28 mouse cellular contexts compared by ENCODE assay signal in the genomic region with DNA sequence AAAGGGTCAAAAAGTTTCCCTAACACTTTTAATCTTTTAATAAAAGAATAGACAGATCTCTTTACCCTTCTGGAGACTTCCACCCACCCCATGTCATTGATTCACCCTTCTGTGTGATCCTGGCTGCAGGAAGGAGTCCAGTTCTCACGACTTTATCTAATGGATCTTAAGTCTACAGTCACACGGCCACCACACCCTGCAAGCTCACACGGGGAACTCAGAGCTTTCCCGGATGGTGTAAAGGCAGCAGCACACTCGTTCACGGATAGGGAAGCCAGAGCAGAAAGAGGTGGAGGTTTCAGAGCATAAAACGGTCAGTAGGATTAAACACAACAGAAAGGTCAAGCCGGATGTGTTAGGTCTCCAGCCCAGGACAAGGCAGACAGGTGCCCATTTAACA. TPM values are rescaled to one million over a fixed set of nuclear protein-coding genes. Genes with fewer than 3 reads are reported as not detected.
DNase-seq lines count a peak whose midpoint lies in the region; ATAC-seq and TF ChIP-seq lines count a peak whose summit lies in the region.
"Had no signal": no experiment of that assay in that cellular context is flagged by ENCODE, and none has a peak within 500 bp of the region (broad histone marks: within the 10 kb centered on the region; RNA-seq: fewer than 3 reads in every experiment).

No protein-coding gene starts in this region.

- DNase-seq in urinary bladder, postnatal 14 days (ENCODE audit: low spot score) = peak; percentile 45
- DNase-seq in urinary bladder, postnatal 10 days (ENCODE audit: low spot score) = no peak
- DNase-seq in yolk sac, embryonic 10.5 days (ENCODE audit: low spot score) = peak; percentile 51
- no peak for DNase-seq in ovary, postnatal 14 days (ENCODE audit: low spot score)
- DNase-seq: adrenal gland, postnatal 10 days; adrenal gland, postnatal 36 days; cerebellum, adult 18-20 months; cerebellum, adult 9-10 months; cerebellum, postnatal 14 days; gastrocnemius, postnatal 36 days; heart, postnatal 10 days; heart, postnatal 36 days had no signal

- no peak overlapping the region for H3K9ac ChIP-seq in intestine, postnatal 0 days (ENCODE audit: low read depth, low read length)
- H3K9ac ChIP-seq in stomach, embryonic 15.5 days = no peak overlapping the region
- no peak overlapping the region for H3K9ac ChIP-seq in hindbrain, embryonic 16.5 days (ENCODE audit: low read depth, low read length)
- H3K9ac ChIP-seq: forebrain, embryonic 13.5 days; heart, embryonic 15.5 days; hindbrain, embryonic 14.5 days had no signal

- H3K4me2 ChIP-seq in intestine, postnatal 0 days (replicated peaks; ENCODE audit: low read depth) = peak overlapping the region; percentile 51
- peak overlapping the region; percentile 9; the same call in 1 of the 2 replicates for H3K4me2 ChIP-seq in stomach, embryonic 15.5 days
- no peak overlapping the region for H3K4me2 ChIP-seq in hindbrain, embryonic 16.5 days (ENCODE audit: low read length)
- H3K4me2 ChIP-seq: forebrain, embryonic 13.5 days; heart, embryonic 11.5 days; heart, embryonic 15.5 days; hindbrain, embryonic 14.5 days had no signal

- peak overlapping the region; percentile 70 for H3K27ac ChIP-seq in intestine, postnatal 0 days (ENCODE audit: low read depth, low read length)
- peak overlapping the region; percentile 18; the same call in 1 of the 2 replicates for H3K27ac ChIP-seq in stomach, embryonic 15.5 days
- H3K27ac ChIP-seq in hindbrain, embryonic 16.5 days (ENCODE audit: low read depth, low read length) = no peak overlapping the region
- H3K27ac ChIP-seq: forebrain, embryonic 10.5 days; forebrain, embryonic 13.5 days; heart, embryonic 15.5 days; hindbrain, embryonic 10.5 days; hindbrain, embryonic 14.5 days had no signal

- H3K4me3 ChIP-seq in intestine, postnatal 0 days (ENCODE audit: low read depth, low read length) = 0 out of 2 replicates have a peak overlapping the region, but pooled peaks have one; percentile 11
- H3K4me3 ChIP-seq in stomach, embryonic 15.5 days (replicated peaks) = no peak overlapping the region
- no peak overlapping the region for H3K4me3 ChIP-seq in hindbrain, embryonic 16.5 days (ENCODE audit: low read length)
- H3K4me3 ChIP-seq: forebrain, embryonic 10.5 days; forebrain, embryonic 13.5 days; heart, embryonic 15.5 days; hindbrain, embryonic 10.5 days had no signal

- 0 out of 2 replicates have a peak, but pooled peaks cover 2% of the 10 kb centered on the region for H3K4me1 ChIP-seq in intestine, postnatal 0 days (replicated peaks; ENCODE audit: control insufficient read depth, insufficient read depth, low read length)
- H3K4me1 ChIP-seq in stomach, embryonic 15.5 days = 0 out of 2 replicates have a peak, but pooled peaks cover 8% of the 10 kb centered on the region
- H3K4me1 ChIP-seq in hindbrain, embryonic 16.5 days (ENCODE audit: control insufficient read depth, insufficient read depth, low read depth, low read length) = peaks cover 12% of the 10 kb centered on the region

- ATAC-seq in intestine, postnatal 0 days = 0 out of 2 replicates have a peak, but pooled peaks have one; percentile 17
- ATAC-seq in stomach, embryonic 15.5 days (ENCODE audit: insufficient read depth, low FRiP score, low read depth) = peak; percentile 45
- no peak for ATAC-seq in hindbrain, embryonic 16.5 days
- no peak for ATAC-seq in monocyte, adult 5-6 weeks (replicated peaks; ENCODE audit: insufficient number of reproducible peaks, low FRiP score, low TSS enrichment, poor library complexity, severe bottlenecking)
- ATAC-seq: activated CD4-positive, CD25-positive, alpha-beta regulatory T cell, adult 4 months; CD4-positive, CD25-positive, alpha-beta regulatory T cell, adult 4 months; forebrain, embryonic 13.5 days; forebrain, embryonic 16.5 days had no signal

- WGBS in intestine, postnatal 0 days = 27% methylated on average over 8 of the region's 8 CpGs
- WGBS in stomach, embryonic 15.5 days = 53% methylated on average over 8 of the region's 8 CpGs
- 80% methylated on average over 8 of the region's 8 CpGs for WGBS in hindbrain, embryonic 16.5 days

- no peaks in the 10 kb centered on the region for H3K36me3 ChIP-seq in intestine, postnatal 0 days (ENCODE audit: control insufficient read depth, insufficient read depth)
- no peaks in the 10 kb centered on the region for H3K36me3 ChIP-seq in stomach, embryonic 15.5 days
- no peaks in the 10 kb centered on the region for H3K36me3 ChIP-seq in hindbrain, embryonic 16.5 days (ENCODE audit: control insufficient read depth, insufficient read depth, low read length)
- H3K36me3 ChIP-seq: forebrain, embryonic 10.5 days; heart, embryonic 15.5 days; hindbrain, embryonic 10.5 days had no signal

- H3K27me3 ChIP-seq in intestine, postnatal 0 days (replicated peaks; ENCODE audit: control insufficient read depth, insufficient read depth, low read length) = peaks cover 18% of the 10 kb centered on the region; the same call in 1 of the 2 replicates
- H3K27me3 ChIP-seq in stomach, embryonic 15.5 days (replicated peaks) = peaks cover 51% of the 10 kb centered on the region
- peaks cover 61% of the 10 kb centered on the region for H3K27me3 ChIP-seq in hindbrain, embryonic 16.5 days (replicated peaks; ENCODE audit: control insufficient read depth, insufficient read depth, low read length)

- no peak for TF ChIP-seq CTCF in intestine, postnatal 0 days (IDR thresholded peaks at IDR 0.05; ENCODE audit: low read depth)

- no peaks in the 10 kb centered on the region for H3K9me3 ChIP-seq in intestine, postnatal 0 days (ENCODE audit: control insufficient read depth)
- H3K9me3 ChIP-seq in stomach, embryonic 15.5 days = no peaks in the 10 kb centered on the region
- H3K9me3 ChIP-seq in hindbrain, embryonic 16.5 days (ENCODE audit: control insufficient read depth, low read length) = no peaks in the 10 kb centered on the region
- H3K9me3 ChIP-seq: forebrain, embryonic 10.5 days; forebrain, embryonic 13.5 days; heart, embryonic 15.5 days; hindbrain, embryonic 10.5 days had no signal

RNA-seq across cellular contexts. Expression of a gene that starts 2.1 kb away (rescaled TPM):
- polyA plus RNA-seq in intestine, postnatal 0 days (2015; fragmentation: Nextera tagmentation; extraction: Ambion mirVana) = 83.6 and 84.5 TPM in 2 replicates
- 30.7 and 34.2 TPM in 2 replicates for polyA plus RNA-seq in stomach, embryonic 15.5 days (2015; fragmentation: Nextera tagmentation; extraction: Ambion mirVana)
- polyA plus RNA-seq in hindbrain, embryonic 16.5 days (2015; fragmentation: Nextera tagmentation; extraction: Ambion mirVana) = 0.21 and 0.40 TPM in 2 replicates
- not detected in 3 replicates for total RNA-seq in monocyte, adult 5-6 weeks (2017)
- total RNA-seq: granulocyte monocyte progenitor cell, adult 5-6 weeks; MEL had no signal
- polyA plus RNA-seq: activated CD4-positive, CD25-positive, alpha-beta regulatory T cell, adult 4 months; C2C12 had no signal

RNA-seq across cellular contexts. Expression of a gene that starts 36.3 kb away (rescaled TPM):
- 3.3 and 3.7 TPM in 2 replicates for polyA plus RNA-seq in intestine, postnatal 0 days (2015; fragmentation: Nextera tagmentation; extraction: Ambion mirVana)
- 11.2 and 11.9 TPM in 2 replicates for polyA plus RNA-seq in stomach, embryonic 15.5 days (2015; fragmentation: Nextera tagmentation; extraction: Ambion mirVana)
- polyA plus RNA-seq in hindbrain, embryonic 16.5 days (2015; fragmentation: Nextera tagmentation; extraction: Ambion mirVana) = 6.4 and 6.9 TPM in 2 replicates
- total RNA-seq in monocyte, adult 5-6 weeks (2017) = 140 to 209 TPM (median 154 TPM) in 3 replicates
- total RNA-seq: MEL had no signal

Comparison
In these comparisons a context has a peak if more than half of its experiments do, and no peak if none do; other contexts are left out.
1. DNase-seq: peak in urinary bladder, postnatal 14 days (single experiment) and yolk sac, embryonic 10.5 days (single experiment); none in urinary bladder, postnatal 10 days (single experiment) and ovary, postnatal 14 days (single experiment).
2. ATAC-seq: peak in intestine, postnatal 0 days (single experiment) and stomach, embryonic 15.5 days (single experiment); none in hindbrain, embryonic 16.5 days (single experiment) and monocyte, adult 5-6 weeks (single experiment).
3. RNA of a gene that starts 2.1 kb away (polyA plus RNA-seq): 83.6 to 84.5 TPM in intestine, postnatal 0 days and 30.7 to 34.2 TPM in stomach, embryonic 15.5 days; 0.21 to 0.40 TPM in hindbrain, embryonic 16.5 days; every median in the first group is over 10 times any median in the second.